Mouse (Mus musculus): Measurements from ENCODE around the gene Serpina3c.
A peak's percentile ranks its signal among the peaks of the same experiment; 100 is the strongest.

Gene Serpina3c

GRCm38 (mm10) chr12:104153656-104154055, at the start of gene Serpina3c:
Serpina3c (minus strand) TSS chr12:104153870.
- DNase-seq = no peak

GRCm38 (mm10) chr12:104190852-104191251, 37.2 kb upstream of the Serpina3c start:
- DNase-seq = no peak

GRCm38 (mm10) chr12:104189246-104189645, 35.6 kb upstream of the Serpina3c start:
- no peak for DNase-seq

GRCm38 (mm10) chr12:104186041-104186581, 32.4 kb upstream of the Serpina3c start:
- no peak for DNase-seq

GRCm38 (mm10) chr12:104185046-104185445, 31.4 kb upstream of the Serpina3c start:
- DNase-seq = no peak

GRCm38 (mm10) chr12:104178987-104179386, 25.3 kb upstream of the Serpina3c start:
- no peak for DNase-seq

GRCm38 (mm10) chr12:104178577-104178976, 24.9 kb upstream of the Serpina3c start:
- no peak for DNase-seq

- no peak for DNase-seq
These were observed 22.0 kb upstream of the Serpina3c start for GRCm38 (mm10) chr12:104175636-104176035.

GRCm38 (mm10) chr12:104174747-104175146, 21.1 kb upstream of the Serpina3c start:
- peak; percentile 54 for DNase-seq

GRCm38 (mm10) chr12:104153041-104153645, 527 bp downstream of the Serpina3c start:
- DNase-seq = no peak

- no peak for DNase-seq
These were observed 1.7 kb downstream of the Serpina3c start for GRCm38 (mm10) chr12:104151989-104152388.

GRCm38 (mm10) chr12:104145571-104145970, 8.1 kb downstream of the Serpina3c start:
- DNase-seq = no peak

GRCm38 (mm10) chr12:104143286-104143685, 10.4 kb downstream of the Serpina3c start:
- no peak for DNase-seq

- no peak for DNase-seq
These were observed 11.2 kb downstream of the Serpina3c start for GRCm38 (mm10) chr12:104142427-104142826.

- no peak for DNase-seq
These were observed 12.2 kb downstream of the Serpina3c start for GRCm38 (mm10) chr12:104141506-104141905.

- no peak for DNase-seq
These were observed 13.0 kb downstream of the Serpina3c start for GRCm38 (mm10) chr12:104140543-104141103.

GRCm38 (mm10) chr12:104138216-104138615, 15.5 kb downstream of the Serpina3c start:
- DNase-seq = no peak

- DNase-seq = no peak
These were observed 22.6 kb downstream of the Serpina3c start for GRCm38 (mm10) chr12:104131041-104131440.

GRCm38 (mm10) chr12:104127696-104128095, 26.0 kb downstream of the Serpina3c start, which contains the start of gene Serpina3b:
Serpina3b (plus strand) TSS chr12:104127996.
- no peak for DNase-seq

GRCm38 (mm10) chr12:104125021-104125560, 28.6 kb downstream of the Serpina3c start:
- no peak for DNase-seq

- DNase-seq = no peak
These were observed 29.7 kb downstream of the Serpina3c start for GRCm38 (mm10) chr12:104123996-104124395.

- DNase-seq = no peak
These were observed 30.6 kb downstream of the Serpina3c start for GRCm38 (mm10) chr12:104123097-104123496.

- DNase-seq = peak; percentile 48
These were observed 38.6 kb downstream of the Serpina3c start for GRCm38 (mm10) chr12:104114921-104115579.

All from kidney, postnatal 10 days (tissue).